In the genomic region with DNA sequence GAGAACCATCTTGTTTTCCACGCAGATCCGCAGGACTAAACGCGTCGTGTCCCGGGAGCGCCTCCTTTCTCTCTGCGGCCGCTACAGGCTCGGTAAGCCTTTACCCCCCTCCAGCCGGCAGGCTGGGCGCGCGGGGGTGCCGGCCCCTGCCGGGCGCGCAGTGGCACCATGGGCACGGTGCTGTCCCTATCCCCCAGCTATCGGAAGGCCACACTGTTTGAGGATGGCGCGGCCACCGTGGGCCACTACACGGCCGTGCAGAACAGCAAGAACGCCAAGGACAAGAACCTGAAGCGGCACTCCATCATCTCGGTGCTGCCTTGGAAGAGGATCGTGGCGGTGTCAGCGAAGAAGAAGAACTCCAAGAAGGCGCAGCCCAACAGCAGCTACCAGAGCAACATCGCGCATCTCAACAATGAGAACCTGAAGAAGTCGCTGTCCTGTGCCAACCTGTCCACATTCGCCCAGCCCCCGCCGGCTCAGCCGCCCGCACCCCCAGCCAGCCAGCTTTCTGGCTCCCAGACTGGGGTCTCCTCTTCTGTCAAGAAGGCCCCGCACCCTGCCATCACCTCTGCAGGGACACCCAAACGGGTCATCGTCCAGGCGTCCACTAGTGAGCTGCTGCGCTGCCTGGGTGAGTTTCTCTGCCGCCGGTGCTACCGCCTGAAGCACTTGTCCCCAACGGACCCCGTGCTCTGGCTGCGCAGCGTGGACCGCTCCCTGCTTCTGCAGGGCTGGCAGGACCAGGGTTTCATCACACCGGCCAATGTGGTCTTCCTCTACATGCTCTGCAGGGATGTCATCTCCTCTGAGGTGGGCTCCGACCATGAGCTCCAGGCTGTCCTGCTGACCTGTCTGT, we compare ENCODE assay signal across 8 mouse cellular contexts. TPM values are rescaled to one million over a fixed set of nuclear protein-coding genes. Genes with fewer than 3 reads are reported as not detected.
DNase-seq lines count a peak whose midpoint lies in the region; ATAC-seq and TF ChIP-seq lines count a peak whose summit lies in the region.

No protein-coding gene starts in this region.

- no peaks in the 10 kb centered on the region for H3K79me2 ChIP-seq in heart, adult 2 months (replicated peaks; ENCODE audit: control insufficient read depth, insufficient read depth, low read length)

- H3K4me1 ChIP-seq in heart, adult 2 months (ENCODE audit: control insufficient read depth, insufficient read depth, low read length), result peaks cover 5% of the 10 kb centered on the region
- H3K4me1 ChIP-seq in G1E (ENCODE audit: insufficient read depth, low read depth, low read length), result peaks cover 30% of the 10 kb centered on the region
- peaks cover 15% of the 10 kb centered on the region; the same call in 1 of the 2 replicates for H3K4me1 ChIP-seq in embryonic facial prominence, embryonic 11.5 days (ENCODE audit: control insufficient read depth, insufficient read depth, low read length)
- H3K4me1 ChIP-seq in intestine, embryonic 14.5 days (replicated peaks; ENCODE audit: control insufficient read depth, insufficient read depth, low read length), result peaks cover 19% of the 10 kb centered on the region; the same call in 1 of the 2 replicates
- peaks cover 11% of the 10 kb centered on the region for H3K4me1 ChIP-seq in lung, postnatal 0 days (ENCODE audit: insufficient read depth, low read depth, low read length)
- peaks cover 5% of the 10 kb centered on the region; the same call in 1 of the 2 replicates for H3K4me1 ChIP-seq in stomach, postnatal 0 days (replicated peaks; ENCODE audit: control insufficient read depth, insufficient read depth)

- ATAC-seq in G1E (ENCODE audit: extremely low read depth, insufficient number of reproducible peaks, low FRiP score, poor library complexity, severe bottlenecking), result no peak
- ATAC-seq in embryonic facial prominence, embryonic 11.5 days (replicated peaks; ENCODE audit: insufficient number of reproducible peaks, low FRiP score, low TSS enrichment, low read depth), result peak; percentile 20
- peak; percentile 25 for ATAC-seq in intestine, embryonic 14.5 days (replicated peaks; ENCODE audit: low FRiP score, low TSS enrichment, low read depth)
- ATAC-seq in lung, postnatal 0 days, result peak; percentile 1; the same call in 1 of the 2 replicates
- peak; percentile 11; the same call in 1 of the 2 replicates for ATAC-seq in stomach, postnatal 0 days (ENCODE audit: low FRiP score, low TSS enrichment)

- H3K4me3 ChIP-seq in heart, adult 2 months, result peak overlapping the region; percentile 60
- H3K4me3 ChIP-seq in G1E (ENCODE audit: low read depth, low read length), result peak overlapping the region; percentile 76
- peak overlapping the region; percentile 72 for H3K4me3 ChIP-seq in embryonic facial prominence, embryonic 11.5 days (ENCODE audit: low read depth, low read length)
- H3K4me3 ChIP-seq in intestine, embryonic 14.5 days (ENCODE audit: low read depth, low read length), result peak overlapping the region; percentile 69
- H3K4me3 ChIP-seq in lung, postnatal 0 days (ENCODE audit: low read depth, low read length), result peak overlapping the region; percentile 59
- peak overlapping the region; percentile 67 for H3K4me3 ChIP-seq in stomach, postnatal 0 days (ENCODE audit: low read depth, low read length)

- TF ChIP-seq CTCF in heart, adult 2 months (IDR thresholded peaks at IDR 0.05), result no peak
- no peak for TF ChIP-seq CTCF in G1E (IDR thresholded peaks at IDR 0.05; ENCODE audit: low read depth, low read length)
- TF ChIP-seq CTCF in lung, postnatal 0 days (IDR thresholded peaks at IDR 0.05), result no peak
- TF ChIP-seq CTCF in stomach, postnatal 0 days (IDR thresholded peaks at IDR 0.05; ENCODE audit: low read depth), result no peak

- H3K4me2 ChIP-seq in embryonic facial prominence, embryonic 11.5 days (ENCODE audit: low read depth, low read length), result peak overlapping the region; percentile 93
- peak overlapping the region; percentile 99 for H3K4me2 ChIP-seq in intestine, embryonic 14.5 days (ENCODE audit: low read length)
- H3K4me2 ChIP-seq in lung, postnatal 0 days (replicated peaks; ENCODE audit: low read depth, low read length), result peak overlapping the region; percentile 97
- peak overlapping the region; percentile 99 for H3K4me2 ChIP-seq in stomach, postnatal 0 days (replicated peaks; ENCODE audit: low read depth)

- 19% methylated on average over 55 of the region's 55 CpGs for WGBS in heart, adult 2 months
- 14% methylated on average over 54 of the region's 55 CpGs for WGBS in embryonic facial prominence, embryonic 11.5 days
- WGBS in intestine, embryonic 14.5 days, result 16% methylated on average over 53 of the region's 55 CpGs
- 16% methylated on average over 49 of the region's 55 CpGs for WGBS in lung, postnatal 0 days
- WGBS in stomach, postnatal 0 days, result 15% methylated on average over 55 of the region's 55 CpGs

- no peaks in the 10 kb centered on the region for H3K27me3 ChIP-seq in heart, adult 2 months (ENCODE audit: control insufficient read depth, insufficient read depth, low read length)
- peaks cover 9% of the 10 kb centered on the region; the same call in 1 of the 2 replicates for H3K27me3 ChIP-seq in G1E (ENCODE audit: insufficient read depth, low read length)
- 0 out of 2 replicates have a peak, but pooled peaks cover 3% of the 10 kb centered on the region for H3K27me3 ChIP-seq in embryonic facial prominence, embryonic 11.5 days (ENCODE audit: control insufficient read depth, insufficient read depth, low read length)
- no peaks in the 10 kb centered on the region for H3K27me3 ChIP-seq in intestine, embryonic 14.5 days (replicated peaks; ENCODE audit: control insufficient read depth, insufficient read depth, low read length)
- no peaks in the 10 kb centered on the region for H3K27me3 ChIP-seq in lung, postnatal 0 days (replicated peaks; ENCODE audit: insufficient read depth, low read length)
- no peaks in the 10 kb centered on the region for H3K27me3 ChIP-seq in stomach, postnatal 0 days (ENCODE audit: control insufficient read depth, insufficient read depth, low read length)

- intact Hi-C loops in heart, adult 2 months (cut with DNase I), result loop anchor here (5.0 kb wide), 2 partner anchors 45 to 190 kb away; no protein-coding TSS in a partner anchor
- intact Hi-C loops in heart, postnatal 14 days (cut with DNase I), result loop anchor here (5.0 kb wide), 2 partner anchors 45 to 85 kb away; no protein-coding TSS in a partner anchor

- no peak for TF ChIP-seq POLR2A in heart, adult 2 months (IDR thresholded peaks at IDR 0.05; ENCODE audit: insufficient read depth, low read depth, low read length)

- H3K9ac ChIP-seq in heart, adult 2 months (ENCODE audit: low read depth, low read length), result peak overlapping the region; percentile 84
- peak overlapping the region; percentile 73 for H3K9ac ChIP-seq in embryonic facial prominence, embryonic 11.5 days (replicated peaks; ENCODE audit: low read length)
- peak overlapping the region; percentile 51 for H3K9ac ChIP-seq in intestine, embryonic 14.5 days (ENCODE audit: low read length)
- peak overlapping the region; percentile 35; the same call in 1 of the 2 replicates for H3K9ac ChIP-seq in lung, postnatal 0 days (replicated peaks; ENCODE audit: low read depth)
- H3K9ac ChIP-seq in stomach, postnatal 0 days (ENCODE audit: low read length), result peak overlapping the region; percentile 56

- no peaks in the 10 kb centered on the region for H3K9me3 ChIP-seq in G1E (replicated peaks)
- no peaks in the 10 kb centered on the region for H3K9me3 ChIP-seq in embryonic facial prominence, embryonic 11.5 days (replicated peaks; ENCODE audit: control insufficient read depth, low read length)
- H3K9me3 ChIP-seq in intestine, embryonic 14.5 days (ENCODE audit: control insufficient read depth, low read length), result no peaks in the 10 kb centered on the region
- H3K9me3 ChIP-seq in lung, postnatal 0 days (ENCODE audit: low read length), result no peaks in the 10 kb centered on the region
- no peaks in the 10 kb centered on the region for H3K9me3 ChIP-seq in stomach, postnatal 0 days (ENCODE audit: control insufficient read depth, low read length)

- no peaks in the 10 kb centered on the region for H3K36me3 ChIP-seq in heart, adult 2 months (ENCODE audit: control insufficient read depth, insufficient read depth, low read length)
- H3K36me3 ChIP-seq in G1E (replicated peaks), result peaks cover 47% of the 10 kb centered on the region
- H3K36me3 ChIP-seq in embryonic facial prominence, embryonic 11.5 days (replicated peaks; ENCODE audit: control insufficient read depth, insufficient read depth, low read depth, low read length), result peaks cover 2% of the 10 kb centered on the region; the same call in 1 of the 2 replicates
- peaks cover 13% of the 10 kb centered on the region for H3K36me3 ChIP-seq in intestine, embryonic 14.5 days (ENCODE audit: control insufficient read depth, insufficient read depth, low read length)
- H3K36me3 ChIP-seq in lung, postnatal 0 days (ENCODE audit: insufficient read depth, low read length), result peaks cover 7% of the 10 kb centered on the region; the same call in 1 of the 2 replicates
- no peaks in the 10 kb centered on the region for H3K36me3 ChIP-seq in stomach, postnatal 0 days (ENCODE audit: control insufficient read depth, insufficient read depth, low read length)

- no peak for TF ChIP-seq EP300 in heart, adult 2 months (IDR thresholded peaks at IDR 0.05; ENCODE audit: insufficient read depth, low read depth, low read length)
- TF ChIP-seq EP300 in lung, postnatal 0 days (IDR thresholded peaks at IDR 0.05), result no peak
- no peak for TF ChIP-seq EP300 in stomach, postnatal 0 days (optimal IDR thresholded peaks at IDR 0.05)

- peak overlapping the region; percentile 49; the same call in 1 of the 2 replicates for H3K27ac ChIP-seq in heart, adult 2 months
- H3K27ac ChIP-seq in embryonic facial prominence, embryonic 11.5 days (replicated peaks; ENCODE audit: low read depth, low read length), result peak overlapping the region; percentile 70
- H3K27ac ChIP-seq in intestine, embryonic 14.5 days (ENCODE audit: low read depth), result 0 out of 2 replicates have a peak overlapping the region, but pooled peaks have one; percentile 47
- peak overlapping the region; percentile 3; the same call in 1 of the 2 replicates for H3K27ac ChIP-seq in lung, postnatal 0 days (ENCODE audit: low read length)
- peak overlapping the region; percentile 69 for H3K27ac ChIP-seq in stomach, postnatal 0 days (replicated peaks)

- peak in 1 of 2 experiments; percentile 50 for DNase-seq in heart, adult 2 months
- no peak for DNase-seq in heart, postnatal 14 days
- DNase-seq in G1E (ENCODE audit: low spot score), result peak; percentile 27
- peak; percentile 30 for DNase-seq in embryonic facial prominence, embryonic 11.5 days (ENCODE audit: low spot score)
- peak; percentile 75 for DNase-seq in intestine, embryonic 14.5 days (ENCODE audit: low spot score)
- no peak for DNase-seq in lung, postnatal 0 days (ENCODE audit: low spot score)
- no peak for DNase-seq in stomach, postnatal 0 days (ENCODE audit: low spot score)
- DNase-seq in layer of hippocampus, adult 8-10 months (ENCODE audit: low spot score in 2 of 2), result no peak

RNA-seq across cellular contexts. Expression of a gene that starts 0.7 kb away (rescaled TPM):
- total RNA-seq in heart, adult 2 months (2021), result 1 to 10 TPM in 1 of 2 experiments, under 1 TPM in 1; 0.84 to 2.3 TPM
- 0.61 and 0.85 TPM in 2 replicates for polyA plus RNA-seq in heart, adult 2 months (2012; rRNA removed)
- total RNA-seq in heart, postnatal 14 days (2021), result 1 to 10 TPM in 1 of 2 experiments, under 1 TPM in 1; 0.98 to 1.1 TPM
- total RNA-seq in G1E (2014; fragmentation: Nextera tagmentation) (0.15 TPM in 1 of 2 replicates, not detected in the other), G1E (2017) (0.70 and 1.5 TPM in 2 replicates)
- polyA plus RNA-seq in G1E (2012), result 0.65 and 1.5 TPM in 2 replicates
- 5.4 and 6.6 TPM in 2 replicates for polyA plus RNA-seq in embryonic facial prominence, embryonic 11.5 days (2014; fragmentation: Nextera tagmentation; extraction: Ambion mirVana)
- 1.4 TPM in 2 replicates for polyA plus RNA-seq in intestine, embryonic 14.5 days (2014; fragmentation: Nextera tagmentation; extraction: Ambion mirVana)
- 0.39 and 0.48 TPM in 2 replicates for polyA plus RNA-seq in lung, postnatal 0 days (2015; fragmentation: Nextera tagmentation; extraction: Ambion mirVana)
- 0.57 and 0.75 TPM in 2 replicates for polyA plus RNA-seq in stomach, postnatal 0 days (2015; fragmentation: Nextera tagmentation; extraction: Ambion mirVana)
- 100 to 1,000 TPM; 180 to 207 (median 189) TPM for total RNA-seq in layer of hippocampus, adult 8-10 months (2022)

RNA-seq across cellular contexts. Expression of a gene that starts 49.2 kb away (rescaled TPM):
- total RNA-seq in heart, adult 2 months (2021), result 100 to 1,000 TPM in 1 of 2 experiments, 10 to 100 TPM in 1; 98.4 to 107 TPM
- 51.3 and 83.3 TPM in 2 replicates for polyA plus RNA-seq in heart, adult 2 months (2012; rRNA removed)
- 100 to 1,000 TPM; 102 to 103 TPM for total RNA-seq in heart, postnatal 14 days (2021)
- total RNA-seq in G1E (2014; fragmentation: Nextera tagmentation), result 185 and 186 TPM in 2 replicates
- 108 and 109 TPM in 2 replicates for total RNA-seq in G1E (2017)
- 43.6 and 50.1 TPM in 2 replicates for polyA plus RNA-seq in G1E (2012)
- polyA plus RNA-seq in embryonic facial prominence, embryonic 11.5 days (2014; fragmentation: Nextera tagmentation; extraction: Ambion mirVana), result 333 and 348 TPM in 2 replicates
- polyA plus RNA-seq in intestine, embryonic 14.5 days (2014; fragmentation: Nextera tagmentation; extraction: Ambion mirVana), result 275 and 293 TPM in 2 replicates
- polyA plus RNA-seq in lung, postnatal 0 days (2015; fragmentation: Nextera tagmentation; extraction: Ambion mirVana), result 173 and 190 TPM in 2 replicates
- 189 and 211 TPM in 2 replicates for polyA plus RNA-seq in stomach, postnatal 0 days (2015; fragmentation: Nextera tagmentation; extraction: Ambion mirVana)
- 100 to 1,000 TPM; 105 to 116 (median 107) TPM for total RNA-seq in layer of hippocampus, adult 8-10 months (2022)

Comparison
In these comparisons a context has a peak if more than half of its experiments do, and no peak if none do; other contexts are left out.
1. DNase-seq: peak in G1E (single experiment), embryonic facial prominence, embryonic 11.5 days (single experiment) and intestine, embryonic 14.5 days (single experiment); none in heart, postnatal 14 days (0 of 2), lung, postnatal 0 days (single experiment), stomach, postnatal 0 days (single experiment) and layer of hippocampus, adult 8-10 months (0 of 2).
2. H3K27ac ChIP-seq: peak in every context shown above with its lines; median percentile 70 in embryonic facial prominence, embryonic 11.5 days; 69 in stomach, postnatal 0 days; 49 in heart, adult 2 months; 47 in intestine, embryonic 14.5 days; 3 in lung, postnatal 0 days.
3. Peak in every context shown above with its lines, with median percentiles within 50 percentile points of each other: H3K4me3 ChIP-seq, H3K9ac ChIP-seq and H3K4me2 ChIP-seq.